Mouse (Mus musculus): Measurements from ENCODE around the gene Slc25a25. TPM values are rescaled to one million over a fixed set of nuclear protein-coding genes. Genes with fewer than 3 reads are reported as not detected.
A peak's percentile ranks its signal among the peaks of the same experiment; 100 is the strongest.
"Not testable (repeated sequence)": the region's sequence is repeated elsewhere in the genome, so short reads cannot be mapped to it uniquely, and the experiment has no call there.

Slc25a25 gene
- polyA plus RNA-seq, 1 experiment from 2014 or later: 7.9 TPM

DNA sequence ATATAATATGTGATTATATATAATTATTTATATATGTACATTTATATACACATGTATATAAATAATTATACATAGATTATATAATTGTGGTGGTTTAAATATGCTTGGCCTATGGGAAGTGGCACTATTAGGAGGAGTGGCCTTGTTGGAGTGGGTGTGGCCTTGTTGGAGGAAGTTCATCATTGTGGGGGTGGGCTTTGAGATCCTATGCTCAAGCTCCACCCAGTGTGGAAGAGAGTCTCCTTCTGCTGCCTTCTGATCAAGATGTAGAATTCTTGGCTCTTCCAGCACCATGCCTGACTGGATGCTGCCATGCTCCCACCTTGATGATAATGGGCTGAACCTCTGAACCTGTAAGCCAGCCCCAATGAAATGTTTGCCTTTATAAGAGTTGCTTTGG is 39.5 kb upstream of the Slc25a25 start:
- not testable (repeated sequence) for H3K4me3 ChIP-seq (ENCODE audit: low read depth, low read length); H3K27me3 ChIP-seq (ENCODE audit: control insufficient read depth, insufficient read depth, low read length); H3K4me2 ChIP-seq; H3K9me3 ChIP-seq (replicated peaks; ENCODE audit: control insufficient read depth, low read length); H3K27ac ChIP-seq (ENCODE audit: low read depth, low read length); H3K36me3 ChIP-seq (ENCODE audit: control insufficient read depth, insufficient read depth, low read length); ATAC-seq (replicated peaks; ENCODE audit: insufficient number of reproducible peaks, low FRiP score, low TSS enrichment); H3K9ac ChIP-seq (ENCODE audit: low read depth, low read length)
- peaks cover 11% of the 10 kb centered on the region; the same call in 1 of the 2 replicates for H3K4me1 ChIP-seq (ENCODE audit: control insufficient read depth, insufficient read depth, low read length)

- peak; percentile 19; the same call in 1 of the 2 replicates for ATAC-seq (replicated peaks; ENCODE audit: insufficient number of reproducible peaks, low FRiP score, low TSS enrichment)
- WGBS (ENCODE audit: insufficient replicate concordance): 5% methylated on average over 5 of the region's 5 CpGs
Measured at GRCm38 (mm10) chr2:32488679-32489078, 37.4 kb upstream of the Slc25a25 start.

GRCm38 (mm10) chr2:32487124-32487623 is 35.9 kb upstream of the Slc25a25 start:
- H3K9me3 ChIP-seq (replicated peaks; ENCODE audit: control insufficient read depth, low read length): no peaks in the 10 kb centered on the region
- ATAC-seq (replicated peaks; ENCODE audit: insufficient number of reproducible peaks, low FRiP score, low TSS enrichment): no peak
- no peak overlapping the region for H3K4me3 ChIP-seq (ENCODE audit: low read depth, low read length)
- WGBS (ENCODE audit: insufficient replicate concordance): 7% methylated on average over 6 of the region's 6 CpGs
- no peaks in the 10 kb centered on the region for H3K36me3 ChIP-seq (ENCODE audit: control insufficient read depth, insufficient read depth, low read length)
- H3K9ac ChIP-seq (ENCODE audit: low read depth, low read length): no peak overlapping the region
- H3K27ac ChIP-seq (ENCODE audit: low read depth, low read length): no peak overlapping the region
- no peak overlapping the region for H3K4me2 ChIP-seq
- H3K4me1 ChIP-seq (ENCODE audit: control insufficient read depth, insufficient read depth, low read length): peaks cover 8% of the 10 kb centered on the region; the same call in 1 of the 2 replicates
- H3K27me3 ChIP-seq (ENCODE audit: control insufficient read depth, insufficient read depth, low read length): no peaks in the 10 kb centered on the region

More at GRCm38 (mm10) chr2:32488679-32489078, 37.4 kb upstream of the Slc25a25 start:
- no peaks in the 10 kb centered on the region for H3K9me3 ChIP-seq (replicated peaks; ENCODE audit: control insufficient read depth, low read length)
- H3K9ac ChIP-seq (ENCODE audit: low read depth, low read length): no peak overlapping the region
- no peaks in the 10 kb centered on the region for H3K27me3 ChIP-seq (ENCODE audit: control insufficient read depth, insufficient read depth, low read length)
- no peak overlapping the region for H3K4me3 ChIP-seq (ENCODE audit: low read depth, low read length)
- no peak overlapping the region for H3K27ac ChIP-seq (ENCODE audit: low read depth, low read length)
- H3K36me3 ChIP-seq (ENCODE audit: control insufficient read depth, insufficient read depth, low read length): no peaks in the 10 kb centered on the region
- no peak overlapping the region for H3K4me2 ChIP-seq
- H3K4me1 ChIP-seq (ENCODE audit: control insufficient read depth, insufficient read depth, low read length): peaks cover 8% of the 10 kb centered on the region; the same call in 1 of the 2 replicates

DNA sequence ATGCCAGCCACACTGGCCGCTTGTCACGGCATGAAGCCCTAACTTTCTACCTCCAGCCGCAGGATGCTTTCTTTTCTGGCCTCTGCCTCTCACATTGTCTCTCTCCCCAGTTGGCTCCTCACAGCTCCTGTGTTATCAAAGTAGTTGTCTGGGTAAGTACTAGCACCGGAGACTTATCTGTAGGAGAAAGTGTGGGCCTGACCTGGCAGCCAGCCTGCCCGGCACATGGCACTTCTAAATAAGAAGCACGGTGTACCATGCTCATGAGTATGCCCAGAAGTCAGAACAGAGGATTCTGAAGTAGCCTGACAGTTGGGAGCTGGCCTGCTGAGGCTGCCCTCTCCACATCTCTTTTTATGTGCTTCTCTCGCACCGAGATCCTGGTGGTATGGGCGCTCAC is 34.9 kb upstream of the Slc25a25 start:
- Histone ChIP-seq H3K9me3 (replicated peaks; ENCODE audit: control insufficient read depth, low read length) (no peaks in the 10 kb centered on the region), H3K4me1 (ENCODE audit: control insufficient read depth, insufficient read depth, low read length) (peaks cover 8% of the 10 kb centered on the region; the same call in 1 of the 2 replicates), H3K9ac (ENCODE audit: low read depth, low read length) (no peak overlapping the region), H3K27ac (ENCODE audit: low read depth, low read length) (no peak overlapping the region), H3K27me3 (ENCODE audit: control insufficient read depth, insufficient read depth, low read length) (no peaks in the 10 kb centered on the region), H3K4me2 (no peak overlapping the region), H3K36me3 (ENCODE audit: control insufficient read depth, insufficient read depth, low read length) (no peaks in the 10 kb centered on the region), H3K4me3 (ENCODE audit: low read depth, low read length) (no peak overlapping the region)
- ATAC-seq (replicated peaks; ENCODE audit: insufficient number of reproducible peaks, low FRiP score, low TSS enrichment): no peak
- WGBS (ENCODE audit: insufficient replicate concordance): 59% methylated on average over 9 of the region's 9 CpGs

GRCm38 (mm10) chr2:32485751-32486150 is 34.5 kb upstream of the Slc25a25 start:
- Histone ChIP-seq H3K27ac (ENCODE audit: low read depth, low read length) (no peak overlapping the region), H3K27me3 (ENCODE audit: control insufficient read depth, insufficient read depth, low read length) (no peaks in the 10 kb centered on the region), H3K4me3 (ENCODE audit: low read depth, low read length) (no peak overlapping the region), H3K4me2 (no peak overlapping the region), H3K36me3 (ENCODE audit: control insufficient read depth, insufficient read depth, low read length) (no peaks in the 10 kb centered on the region), H3K4me1 (ENCODE audit: control insufficient read depth, insufficient read depth, low read length) (peaks cover 8% of the 10 kb centered on the region; the same call in 1 of the 2 replicates), H3K9ac (ENCODE audit: low read depth, low read length) (no peak overlapping the region), H3K9me3 (replicated peaks; ENCODE audit: control insufficient read depth, low read length) (no peaks in the 10 kb centered on the region)
- 80% methylated on average over 4 of the region's 4 CpGs for WGBS (ENCODE audit: insufficient replicate concordance)
- ATAC-seq (replicated peaks; ENCODE audit: insufficient number of reproducible peaks, low FRiP score, low TSS enrichment): no peak

- Histone ChIP-seq H3K27ac (ENCODE audit: low read depth, low read length) (no peak overlapping the region), H3K9me3 (replicated peaks; ENCODE audit: control insufficient read depth, low read length) (no peaks in the 10 kb centered on the region), H3K4me3 (ENCODE audit: low read depth, low read length) (no peak overlapping the region), H3K4me1 (ENCODE audit: control insufficient read depth, insufficient read depth, low read length) (peaks cover 8% of the 10 kb centered on the region; the same call in 1 of the 2 replicates), H3K36me3 (ENCODE audit: control insufficient read depth, insufficient read depth, low read length) (no peaks in the 10 kb centered on the region), H3K27me3 (ENCODE audit: control insufficient read depth, insufficient read depth, low read length) (no peaks in the 10 kb centered on the region), H3K4me2 (no peak overlapping the region), H3K9ac (ENCODE audit: low read depth, low read length) (peak overlapping the region; percentile 19; the same call in 1 of the 2 replicates)
- ATAC-seq (replicated peaks; ENCODE audit: insufficient number of reproducible peaks, low FRiP score, low TSS enrichment): no peak
- WGBS (ENCODE audit: insufficient replicate concordance): 80% methylated on average over 6 of the region's 6 CpGs
Measured at GRCm38 (mm10) chr2:32484933-32485332, 33.7 kb upstream of the Slc25a25 start.

- Histone ChIP-seq H3K27ac (ENCODE audit: low read depth, low read length) (no peak overlapping the region), H3K36me3 (ENCODE audit: control insufficient read depth, insufficient read depth, low read length) (no peaks in the 10 kb centered on the region), H3K27me3 (ENCODE audit: control insufficient read depth, insufficient read depth, low read length) (no peaks in the 10 kb centered on the region), H3K4me2 (no peak overlapping the region), H3K9ac (ENCODE audit: low read depth, low read length) (no peak overlapping the region), H3K4me3 (ENCODE audit: low read depth, low read length) (no peak overlapping the region), H3K9me3 (replicated peaks; ENCODE audit: control insufficient read depth, low read length) (no peaks in the 10 kb centered on the region), H3K4me1 (ENCODE audit: control insufficient read depth, insufficient read depth, low read length) (peaks cover 8% of the 10 kb centered on the region; the same call in 1 of the 2 replicates)
- 77% methylated on average over 9 of the region's 9 CpGs for WGBS (ENCODE audit: insufficient replicate concordance)
- ATAC-seq (replicated peaks; ENCODE audit: insufficient number of reproducible peaks, low FRiP score, low TSS enrichment): no peak
Measured at GRCm38 (mm10) chr2:32483179-32483875, 32.1 kb upstream of the Slc25a25 start.

DNA sequence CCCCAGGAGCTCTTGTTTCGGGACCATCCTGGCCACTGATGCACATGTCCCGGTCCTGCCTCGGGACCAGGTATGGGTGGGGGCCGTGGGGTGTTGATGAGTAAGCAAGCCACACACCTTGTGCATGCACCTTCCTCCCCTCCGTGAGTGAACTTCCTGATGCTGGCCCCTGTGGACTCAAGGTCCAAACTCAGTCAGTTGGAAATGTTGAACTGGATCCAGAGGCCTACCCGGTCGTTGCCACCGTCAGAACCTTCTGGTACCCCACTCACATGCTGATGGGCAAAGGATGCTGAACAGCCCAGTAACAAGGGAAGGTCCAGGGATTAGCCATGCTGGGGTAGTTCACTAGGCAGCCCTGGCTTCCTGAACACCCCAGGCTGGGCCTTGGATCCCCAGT is 31.1 kb upstream of the Slc25a25 start:
- Histone ChIP-seq H3K4me2 (no peak overlapping the region), H3K9me3 (replicated peaks; ENCODE audit: control insufficient read depth, low read length) (no peaks in the 10 kb centered on the region), H3K4me3 (ENCODE audit: low read depth, low read length) (no peak overlapping the region), H3K9ac (ENCODE audit: low read depth, low read length) (no peak overlapping the region), H3K4me1 (ENCODE audit: control insufficient read depth, insufficient read depth, low read length) (peaks cover 8% of the 10 kb centered on the region; the same call in 1 of the 2 replicates), H3K27ac (ENCODE audit: low read depth, low read length) (no peak overlapping the region), H3K36me3 (ENCODE audit: control insufficient read depth, insufficient read depth, low read length) (no peaks in the 10 kb centered on the region), H3K27me3 (ENCODE audit: control insufficient read depth, insufficient read depth, low read length) (no peaks in the 10 kb centered on the region)
- ATAC-seq (replicated peaks; ENCODE audit: insufficient number of reproducible peaks, low FRiP score, low TSS enrichment): no peak
- WGBS (ENCODE audit: insufficient replicate concordance): 86% methylated on average over 8 of the region's 8 CpGs

DNA sequence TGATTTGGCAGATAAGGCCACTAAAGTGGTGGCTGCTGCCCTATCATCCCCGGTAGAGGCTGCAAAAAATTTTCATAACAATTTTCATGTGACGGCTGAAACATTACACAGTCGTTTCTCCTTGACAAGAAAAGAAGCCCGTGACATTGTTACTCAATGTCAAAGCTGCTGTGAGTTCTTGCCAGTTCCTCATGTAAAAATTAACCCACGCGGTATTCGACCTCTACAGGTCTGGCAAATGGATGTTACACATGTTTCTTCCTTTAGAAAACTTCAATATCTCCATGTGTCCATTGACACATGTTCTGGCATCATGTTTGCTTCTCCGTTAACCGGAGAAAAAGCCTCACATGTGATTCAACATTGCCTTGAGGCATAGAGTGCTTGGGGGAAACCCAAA is 24.1 kb upstream of the Slc25a25 start:
- not testable (repeated sequence) for H3K4me1 ChIP-seq (ENCODE audit: control insufficient read depth, insufficient read depth, low read length); H3K9me3 ChIP-seq (replicated peaks; ENCODE audit: control insufficient read depth, low read length); ATAC-seq (replicated peaks; ENCODE audit: insufficient number of reproducible peaks, low FRiP score, low TSS enrichment); H3K36me3 ChIP-seq (ENCODE audit: control insufficient read depth, insufficient read depth, low read length); H3K4me3 ChIP-seq (ENCODE audit: low read depth, low read length); H3K4me2 ChIP-seq; H3K9ac ChIP-seq (ENCODE audit: low read depth, low read length); H3K27ac ChIP-seq (ENCODE audit: low read depth, low read length); H3K27me3 ChIP-seq (ENCODE audit: control insufficient read depth, insufficient read depth, low read length)
- 90% methylated on average over 4 of the region's 9 CpGs for WGBS (ENCODE audit: insufficient replicate concordance)
